Mouse (Mus musculus): ENCODE data around the gene Ambra1. TPM values are rescaled to one million over a fixed set of nuclear protein-coding genes. Genes with fewer than 3 reads are reported as not detected.

Gene Ambra1
- total RNA-seq, 2 experiments from 2014 or later, result 51.1 to 52.3 TPM

GRCm38 (mm10) chr2:91917096-91917495 is 187.2 kb downstream of the Ambra1 start:
- no peak for DNase-seq (ENCODE audit: low spot score in 2 of 2)

- DNase-seq (ENCODE audit: low spot score in 2 of 2), result no peak
Measured at GRCm38 (mm10) chr2:91920130-91920529, 190.2 kb downstream of the Ambra1 start.

DNA sequence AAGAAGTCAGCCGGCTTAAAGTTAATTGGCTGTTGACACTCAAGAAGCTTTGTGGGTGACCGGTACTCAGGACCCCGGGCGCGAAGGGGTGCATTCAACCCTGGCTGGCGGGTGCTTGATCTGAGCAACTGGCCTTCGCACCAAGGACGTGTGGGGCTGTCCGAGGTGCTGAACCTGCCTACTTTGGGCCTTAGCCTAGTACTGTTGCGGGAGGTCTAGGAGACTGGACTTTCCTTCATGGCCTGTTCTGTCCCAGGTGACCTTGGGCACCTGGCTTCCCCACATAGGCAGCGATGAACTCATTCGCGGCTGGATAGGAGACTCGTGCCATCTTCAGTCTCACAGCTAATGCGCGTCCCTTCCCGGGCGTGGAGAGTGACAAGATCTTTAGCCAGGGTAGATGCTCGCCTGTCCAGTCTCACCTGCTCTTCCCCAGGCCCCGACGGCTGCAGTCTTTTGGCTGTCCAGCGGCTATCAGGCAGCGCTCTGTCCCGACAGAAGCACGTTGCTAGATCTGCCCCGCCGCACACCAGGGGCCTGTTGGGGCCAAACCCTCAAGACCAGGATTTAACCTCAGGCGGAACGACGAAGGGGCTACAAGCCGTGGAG is 191.4 kb downstream of the Ambra1 start:
- DNase-seq (ENCODE audit: low spot score in 2 of 2), result no peak

DNA sequence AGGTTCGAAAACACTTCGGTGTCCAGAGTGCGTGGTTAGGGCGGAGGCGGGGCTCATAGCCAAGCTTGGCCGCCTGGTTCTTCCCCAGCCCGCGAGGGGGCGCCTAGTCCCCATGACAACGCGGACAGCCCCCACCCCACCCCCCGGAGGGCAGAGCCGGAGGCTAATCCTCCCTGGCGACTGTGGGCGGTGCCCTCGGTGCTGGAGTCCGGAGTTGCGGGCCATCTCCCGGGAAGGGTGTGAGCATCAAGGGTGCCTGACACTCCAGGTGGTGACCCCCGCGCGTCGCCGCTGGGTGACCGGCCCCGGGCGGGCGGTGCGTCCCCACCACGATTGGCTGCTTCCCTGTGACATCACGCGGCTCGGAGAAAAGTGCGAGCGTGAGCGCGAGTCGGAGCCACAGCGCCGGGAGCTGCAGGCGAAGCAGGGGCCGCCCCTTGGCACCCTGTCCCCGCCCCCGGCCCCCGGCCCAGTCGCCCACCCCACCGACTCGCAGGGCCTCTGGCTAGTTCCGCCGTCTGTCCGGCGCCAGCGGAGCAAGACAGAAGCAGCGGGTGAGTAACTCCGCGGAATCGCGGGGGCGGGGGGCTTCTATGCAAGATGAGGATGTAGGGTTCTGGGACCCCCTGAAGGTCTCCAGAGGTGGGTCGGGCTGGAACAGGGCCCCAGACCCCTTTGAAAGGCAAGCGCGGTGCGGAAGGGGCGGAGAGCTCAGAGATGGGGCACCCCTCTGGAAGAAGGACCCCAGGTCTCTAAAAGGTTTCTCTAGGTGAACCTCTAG is 192.0 kb downstream of the Ambra1 start:
- peak; percentile 77 to 80 for DNase-seq (ENCODE audit: low spot score in 2 of 2)

GRCm38 (mm10) chr2:91922586-91923414 is 192.9 kb downstream of the Ambra1 start:
- peak in 1 of 2 experiments; percentile 36 for DNase-seq (ENCODE audit: low spot score in 2 of 2)

DNA sequence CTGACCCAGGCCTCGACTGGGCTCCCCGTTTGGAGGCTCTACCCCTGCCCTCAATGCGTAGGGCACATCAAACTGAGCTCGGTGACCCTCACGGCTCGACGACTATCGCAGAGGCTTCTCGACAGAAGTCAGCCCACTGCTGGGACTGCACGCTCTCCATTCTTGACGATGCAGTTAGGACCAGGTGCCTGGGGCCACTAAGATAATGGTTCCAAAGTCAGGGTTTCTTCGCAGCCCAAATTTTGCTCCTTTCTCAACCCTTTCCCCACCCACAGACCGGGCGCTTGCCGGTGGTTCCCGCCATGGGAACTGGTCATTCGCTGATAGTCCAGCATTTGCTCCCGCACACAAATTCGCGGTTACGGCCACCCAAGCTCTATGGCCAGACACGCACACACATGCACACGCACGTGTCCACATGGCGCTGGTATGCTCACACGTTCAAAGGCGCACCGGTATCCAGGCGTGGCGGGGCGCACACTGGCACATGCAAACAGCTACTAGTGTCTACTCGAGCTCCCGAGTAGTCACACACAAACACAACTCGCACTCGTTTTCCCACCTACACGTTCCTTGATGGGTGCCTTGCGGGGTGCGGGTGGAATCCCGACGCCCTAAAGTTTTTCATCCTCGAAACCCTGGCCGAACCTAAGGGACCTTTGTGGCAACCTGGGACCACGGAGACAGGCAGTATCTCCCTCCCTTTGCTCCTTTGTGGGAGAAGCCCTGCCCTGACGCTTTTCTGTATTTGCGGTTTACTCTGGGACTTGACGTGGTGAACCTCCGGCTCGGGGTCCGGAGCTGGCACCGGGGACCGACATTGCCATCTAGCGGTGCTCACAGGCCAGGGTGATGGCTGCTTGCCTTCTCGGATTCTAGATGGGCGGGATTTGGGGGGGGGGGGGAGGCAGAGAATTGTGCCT is 193.7 kb downstream of the Ambra1 start:
- peak in 1 of 2 experiments; percentile 83 for DNase-seq (ENCODE audit: low spot score in 2 of 2)

- no peak for DNase-seq (ENCODE audit: low spot score in 2 of 2)
Measured at GRCm38 (mm10) chr2:91924726-91925125, 194.8 kb downstream of the Ambra1 start.

- peak in 1 of 2 experiments; percentile 67 for DNase-seq (ENCODE audit: low spot score in 2 of 2)
Measured at GRCm38 (mm10) chr2:91925442-91925841, 195.5 kb downstream of the Ambra1 start.

GRCm38 (mm10) chr2:91926949-91927348 is 197.0 kb downstream of the Ambra1 start, which contains the start of gene Chrm4:
Gene Chrm4 (plus strand): TSS chr2:91927249.
- DNase-seq (ENCODE audit: low spot score in 2 of 2), result no peak

DNA sequence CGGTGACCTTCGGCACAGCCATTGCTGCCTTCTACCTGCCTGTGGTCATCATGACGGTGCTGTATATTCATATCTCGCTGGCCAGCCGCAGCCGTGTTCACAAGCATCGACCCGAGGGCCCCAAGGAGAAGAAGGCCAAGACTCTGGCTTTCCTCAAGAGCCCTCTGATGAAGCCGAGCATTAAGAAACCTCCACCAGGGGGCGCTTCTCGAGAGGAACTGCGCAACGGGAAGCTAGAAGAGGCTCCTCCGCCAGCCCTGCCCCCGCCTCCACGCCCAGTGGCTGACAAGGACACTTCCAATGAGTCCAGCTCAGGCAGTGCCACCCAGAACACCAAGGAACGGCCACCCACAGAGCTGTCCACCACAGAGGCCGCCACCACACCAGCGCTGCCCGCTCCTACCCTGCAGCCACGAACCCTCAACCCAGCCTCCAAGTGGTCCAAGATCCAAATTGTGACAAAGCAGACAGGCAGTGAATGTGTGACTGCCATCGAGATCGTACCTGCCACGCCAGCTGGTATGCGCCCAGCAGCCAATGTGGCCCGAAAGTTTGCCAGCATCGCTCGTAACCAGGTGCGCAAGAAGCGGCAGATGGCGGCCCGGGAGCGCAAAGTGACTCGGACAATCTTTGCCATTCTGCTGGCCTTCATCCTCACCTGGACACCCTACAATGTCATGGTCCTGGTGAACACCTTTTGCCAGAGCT is 198.0 kb downstream of the Ambra1 start:
- DNase-seq (ENCODE audit: low spot score in 2 of 2), result peak in 1 of 2 experiments; percentile 85

DNA sequence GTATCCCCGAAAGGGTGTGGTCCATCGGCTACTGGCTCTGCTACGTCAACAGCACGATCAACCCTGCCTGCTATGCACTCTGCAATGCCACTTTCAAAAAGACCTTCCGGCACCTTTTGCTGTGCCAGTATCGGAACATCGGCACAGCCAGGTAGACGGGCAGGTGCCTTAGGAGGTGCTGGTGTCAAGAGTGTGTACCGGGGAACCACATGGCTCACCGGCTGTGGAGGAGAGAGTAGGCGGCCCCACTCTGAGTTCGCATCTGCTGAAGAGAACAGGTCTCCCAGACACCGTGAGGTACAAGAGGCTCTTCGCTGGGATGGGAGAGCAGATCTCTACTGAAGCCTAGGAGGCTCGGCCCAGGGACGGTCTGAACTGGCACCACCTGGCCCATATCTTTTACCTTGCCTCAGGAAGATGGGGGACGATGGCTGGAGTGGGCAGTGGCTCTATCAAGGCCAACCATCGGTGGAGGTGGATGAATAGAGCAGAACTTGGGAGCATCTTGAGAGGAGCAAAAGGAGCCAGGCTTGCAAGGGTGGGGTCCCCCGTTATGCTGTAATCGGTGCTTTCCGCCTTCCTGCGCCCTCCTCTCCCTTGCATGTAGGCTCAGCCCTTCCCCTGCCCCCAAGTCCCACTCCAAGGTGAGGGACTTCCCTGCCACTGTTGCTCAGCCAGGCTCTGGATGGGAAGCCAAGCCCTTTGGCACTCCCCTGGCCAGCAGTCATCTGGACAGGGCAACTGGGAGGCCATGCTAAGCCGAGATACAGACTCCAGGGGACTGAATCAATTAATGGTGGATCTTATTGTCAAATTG is 198.8 kb downstream of the Ambra1 start:
- DNase-seq (ENCODE audit: low spot score in 2 of 2), result no peak

DNA sequence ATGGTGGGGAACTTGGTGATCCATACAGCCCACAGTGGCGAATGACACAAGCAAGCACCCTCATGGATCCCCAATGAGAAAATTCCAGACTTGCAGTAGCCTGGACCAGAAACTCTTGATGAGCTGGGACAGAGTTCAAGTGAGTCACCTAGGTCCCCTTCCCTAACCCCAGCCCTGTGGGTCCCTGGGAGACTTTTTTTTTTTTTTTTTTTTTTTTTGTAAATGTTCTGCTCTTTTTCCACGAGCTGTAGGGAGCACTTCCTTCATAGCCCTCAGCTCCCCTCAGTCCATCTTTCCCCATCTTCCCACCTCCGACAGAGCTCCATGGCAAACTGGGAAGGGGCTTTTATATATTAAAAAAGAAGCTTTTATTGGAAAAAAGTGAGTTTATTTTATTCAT is 199.5 kb downstream of the Ambra1 start:
- DNase-seq (ENCODE audit: low spot score in 2 of 2), result no peak

DNA sequence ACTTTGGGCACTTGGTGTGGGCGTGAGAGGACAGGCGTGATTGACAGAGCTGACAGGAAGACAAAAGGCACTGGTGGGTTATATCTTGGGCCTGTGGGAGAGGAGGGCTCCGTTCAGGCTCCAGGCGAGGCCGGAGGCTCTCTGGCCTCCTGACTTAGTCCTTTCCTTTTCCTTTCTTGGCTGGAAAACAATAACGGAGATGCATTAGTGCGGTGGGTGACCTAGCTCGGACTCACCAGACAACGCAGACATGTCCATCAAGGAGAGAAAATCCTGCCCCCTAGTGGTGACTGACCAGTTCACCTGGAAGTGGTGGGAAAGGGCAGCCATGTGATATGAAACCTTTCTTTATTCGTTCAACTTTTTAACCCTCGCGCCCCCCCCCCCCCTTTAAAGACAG is 200.0 kb downstream of the Ambra1 start:
- DNase-seq (ENCODE audit: low spot score in 2 of 2), result no peak

DNA sequence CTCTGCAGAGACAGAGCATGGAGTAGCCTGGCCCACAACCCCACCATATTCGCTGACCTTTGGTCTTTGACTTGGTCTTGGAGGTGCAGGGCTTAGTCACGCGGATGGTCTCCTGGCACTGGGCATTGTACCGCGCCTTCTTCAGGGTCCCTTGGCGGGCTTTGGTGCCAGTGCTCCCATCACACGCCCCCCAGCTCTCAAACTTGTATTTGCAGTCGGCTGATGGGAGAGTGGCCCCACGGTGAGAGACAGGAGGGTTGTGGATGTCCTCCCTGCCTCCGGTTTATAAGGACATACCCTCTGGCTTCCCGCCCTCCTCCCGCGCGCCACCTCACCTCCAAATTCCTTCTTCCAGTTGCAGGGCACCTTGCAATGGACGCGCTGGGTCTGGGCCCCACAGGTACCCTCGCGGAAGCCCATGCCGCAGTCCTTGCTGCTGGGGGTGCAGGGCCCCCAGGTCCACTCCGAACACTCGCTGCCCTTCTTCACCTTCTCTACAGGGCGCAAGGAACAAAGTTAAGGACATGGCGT is 200.9 kb downstream of the Ambra1 start:
- no peak for DNase-seq (ENCODE audit: low spot score in 2 of 2)

GRCm38 (mm10) chr2:91931328-91932159 is 201.6 kb downstream of the Ambra1 start:
- DNase-seq (ENCODE audit: low spot score in 2 of 2), result no peak

- no peak for DNase-seq (ENCODE audit: low spot score in 2 of 2)
Measured at GRCm38 (mm10) chr2:91932160-91932711, 202.3 kb downstream of the Ambra1 start, which contains the start of gene Mdk. Gene Mdk (minus strand): TSS chr2:91932297.

DNA sequence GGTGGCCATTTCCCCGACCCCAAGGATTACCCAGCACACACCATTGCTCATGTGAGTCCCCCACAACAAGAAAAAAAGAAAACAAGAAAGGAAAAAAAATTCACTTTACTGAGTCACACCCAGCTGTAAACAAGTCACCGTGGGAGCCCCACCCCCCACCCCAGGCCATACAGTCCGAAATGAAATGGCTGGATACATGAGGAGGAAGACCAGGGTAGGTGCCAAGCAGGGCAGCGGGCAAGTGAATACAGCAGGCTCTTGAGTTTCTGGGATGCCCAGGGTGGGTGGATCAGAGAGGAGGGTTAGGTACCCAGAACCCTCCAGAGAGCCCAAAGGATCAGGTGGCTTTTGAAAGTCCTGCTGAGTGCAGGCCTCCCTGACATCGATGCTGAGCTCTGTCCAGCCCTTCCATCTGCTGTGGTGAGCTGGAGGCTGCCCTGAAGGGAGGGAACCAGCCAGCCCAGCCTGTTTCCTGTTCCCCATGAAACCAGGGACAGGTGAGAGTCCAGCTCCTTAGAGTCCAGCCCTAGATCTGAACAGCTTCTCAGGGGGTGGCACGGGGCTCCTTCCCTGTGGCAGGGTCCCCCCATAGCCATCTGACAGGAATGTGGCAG is 202.9 kb downstream of the Ambra1 start:
- DNase-seq (ENCODE audit: low spot score in 2 of 2), result no peak

All from layer of hippocampus, adult 18-20 months (tissue).